Mouse (Mus musculus) C2C12 (cell line): Measurements from ENCODE around the gene Tgfa. TPM values are rescaled to one million over a fixed set of nuclear protein-coding genes. Genes with fewer than 3 reads are reported as not detected.
A peak's percentile ranks its signal among the peaks of the same experiment; 100 is the strongest.

Source experiments
- H3K27me3 ChIP-seq: one replicate; pipeline ENCODE4 v1.6.1; 2011; ENCODE audit not compliant: control insufficient read depth, insufficient read depth, insufficient read length
- H3K36me3 ChIP-seq: one replicate; pipeline ENCODE4 v1.6.1; 2011; ENCODE audit not compliant: control insufficient read depth, insufficient read depth
- H3K4me3 ChIP-seq: one replicate; pipeline ENCODE4 v1.5.1; 2011; ENCODE audit warnings: mild to moderate bottlenecking, control low read depth; ENCODE audit not compliant: poor library complexity, insufficient read depth, severe bottlenecking
- H3K79me2 ChIP-seq: one replicate; pipeline ENCODE4 v1.6.1; 2011; ENCODE audit not compliant: control insufficient read depth, insufficient read depth
- H3K79me3 ChIP-seq: one replicate; pipeline ENCODE4 v1.6.1; 2011; ENCODE audit warnings: low read depth, control low read depth
- H3ac ChIP-seq: one replicate; pipeline ENCODE3; 2011; ENCODE audit warnings: low read depth; ENCODE audit not compliant: control insufficient read depth, insufficient read length
- CEBPB ChIP-seq: IDR thresholded peaks from one replicate; pipeline ENCODE4 v1.6.1; 2011; ENCODE audit warnings: low read depth, mild to moderate bottlenecking, control low read depth, moderate library complexity
- CTCF ChIP-seq: IDR thresholded peaks from one replicate; pipeline ENCODE4 v1.5.1; 2011; ENCODE audit not compliant: control insufficient read depth, insufficient read depth, insufficient read length
- FOSL1 ChIP-seq: IDR thresholded peaks from one replicate; pipeline ENCODE4 v1.8.0; 2011; ENCODE audit warnings: mild to moderate bottlenecking, low read length; ENCODE audit not compliant: poor library complexity, insufficient read depth, severe bottlenecking
- MAX ChIP-seq: IDR thresholded peaks from one replicate; pipeline ENCODE4 v1.6.1; 2011; ENCODE audit warnings: mild to moderate bottlenecking, control low read depth
- MYOD1 ChIP-seq: IDR thresholded peaks from one replicate; pipeline ENCODE4 v1.6.1; 2011; ENCODE audit warnings: low read depth; ENCODE audit not compliant: control insufficient read depth, insufficient read length
- MYOG ChIP-seq: IDR thresholded peaks from one replicate; pipeline ENCODE4 v1.6.1; 2011; ENCODE audit not compliant: control insufficient read depth, insufficient read length; ENCODE audit errors: extremely low read depth
- USF1 ChIP-seq: IDR thresholded peaks from one replicate; pipeline ENCODE4 v1.6.1; 2011; ENCODE audit warnings: low read depth, mild to moderate bottlenecking, control low read depth, moderate library complexity
- polyA plus RNA-seq: library from polyadenylated mRNA; unstranded; fragments of >200 nt; fragmentation: generic; extraction: Trizol; gene quantifications from one replicate; pipeline ENCODE4 v1.2.1, GENCODE M21; 2012; ENCODE audit warnings: missing spikeins

The Tgfa gene
- polyA plus RNA-seq, 1 experiment: 0.54 TPM

GRCm38 (mm10) chr6:86275704-86276103, 80.7 kb downstream of the Tgfa start:
- H3K79me3 ChIP-seq: no peaks in the 10 kb centered on the region
- H3K79me2 ChIP-seq: no peaks in the 10 kb centered on the region
- TF ChIP-seq FOSL1 (no peak), MAX (no peak), MYOG (no peak), USF1 (no peak)
- no peaks in the 10 kb centered on the region for H3K36me3 ChIP-seq
- H3K4me3 ChIP-seq: no peak overlapping the region
- H3K27me3 ChIP-seq: peaks cover 7% of the 10 kb centered on the region
- no peak overlapping the region for H3ac ChIP-seq

DNA sequence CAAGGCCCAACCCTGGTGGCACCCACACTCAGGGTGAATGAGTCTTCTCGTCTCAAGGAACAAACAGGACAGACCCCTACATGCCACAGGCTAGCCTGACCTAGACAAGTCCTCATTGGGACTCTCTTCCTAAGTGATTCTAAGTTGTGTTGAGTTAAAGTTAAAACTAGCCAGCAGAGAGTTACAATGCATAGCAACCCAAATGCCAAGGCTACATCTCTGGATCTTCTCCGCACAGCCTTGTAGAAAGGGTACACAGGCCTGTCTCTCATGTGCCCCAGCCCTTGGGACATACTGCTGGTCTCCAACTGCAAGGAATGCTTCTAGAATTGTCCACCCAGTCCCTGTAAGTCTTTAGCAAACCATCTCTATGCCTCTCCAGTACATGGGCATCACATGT, 81.8 kb downstream of the Tgfa start:
- Histone ChIP-seq H3K27me3 (no peaks in the 10 kb centered on the region), H3K79me3 (no peaks in the 10 kb centered on the region), H3K4me3 (no peak overlapping the region), H3K79me2 (no peaks in the 10 kb centered on the region), H3ac (no peak overlapping the region), H3K36me3 (no peaks in the 10 kb centered on the region)
- TF ChIP-seq MYOG (no peak), CTCF (no peak), MAX (no peak), MYOD1 (no peak), USF1 (no peak), CEBPB (no peak), FOSL1 (no peak)

DNA sequence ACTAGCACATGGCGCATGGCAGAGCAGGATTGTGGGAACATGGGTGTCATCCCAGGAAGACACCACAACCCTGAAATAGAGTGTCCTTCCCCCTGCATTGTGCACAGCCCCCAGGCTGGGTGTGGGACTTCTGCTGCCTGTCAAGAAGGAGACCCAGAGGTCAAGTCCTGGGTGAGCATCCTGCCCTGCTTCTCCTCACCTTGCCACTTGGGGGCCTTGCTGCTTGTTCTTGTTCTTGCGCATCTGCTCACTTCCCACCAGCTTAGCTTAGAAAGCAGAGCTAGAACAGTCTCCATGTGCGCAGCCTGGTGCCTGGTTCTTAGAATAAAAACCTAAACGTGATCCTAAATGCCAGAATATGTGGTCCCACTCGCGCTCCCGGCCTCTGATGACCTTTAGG, 82.6 kb downstream of the Tgfa start:
- TF ChIP-seq MYOD1: no peak
- TF ChIP-seq FOSL1: no peak
- TF ChIP-seq MYOG: no peak
- no peak for TF ChIP-seq CEBPB
- TF ChIP-seq CTCF: no peak
- no peak for TF ChIP-seq MAX
- TF ChIP-seq USF1: no peak
- no peaks in the 10 kb centered on the region for H3K27me3 ChIP-seq
- no peaks in the 10 kb centered on the region for H3K36me3 ChIP-seq
- no peaks in the 10 kb centered on the region for H3K79me3 ChIP-seq
- no peak overlapping the region for H3ac ChIP-seq
- H3K4me3 ChIP-seq: no peak overlapping the region
- no peaks in the 10 kb centered on the region for H3K79me2 ChIP-seq

DNA sequence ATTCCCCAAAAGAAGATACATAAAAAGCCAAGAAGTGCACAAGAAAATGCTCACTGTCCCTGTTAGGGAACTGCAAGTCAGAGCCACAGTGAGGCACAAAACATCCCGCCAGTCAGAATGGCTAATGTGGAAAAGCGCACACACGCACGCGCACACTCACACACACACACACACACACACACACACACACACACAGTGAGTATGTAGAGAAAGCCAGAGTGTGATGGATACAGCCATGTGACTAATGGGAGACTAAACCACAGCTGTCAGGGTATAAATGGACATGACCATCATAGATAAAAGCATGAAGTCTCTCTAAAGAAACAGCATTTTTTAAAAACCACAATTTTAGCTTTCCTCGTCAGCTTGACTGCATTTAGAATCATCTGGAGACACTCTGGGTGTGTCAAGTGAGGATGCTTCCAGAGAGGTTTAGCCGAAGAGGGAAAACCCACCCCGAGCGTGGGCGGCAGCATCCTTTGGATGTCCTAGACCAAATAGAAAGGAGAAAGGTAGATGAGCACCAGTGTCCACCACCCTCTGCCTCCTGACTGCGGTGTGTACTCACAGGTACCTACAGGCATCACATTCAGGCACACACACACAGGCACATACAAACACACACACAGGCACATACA, 86.7 kb downstream of the Tgfa start:
- TF ChIP-seq FOSL1: no peak
- peak; percentile 58 for TF ChIP-seq USF1
- TF ChIP-seq CTCF: no peak
- no peak for TF ChIP-seq CEBPB
- no peak for TF ChIP-seq MYOG
- TF ChIP-seq MYOD1: peak; percentile 38
- TF ChIP-seq MAX: no peak
- Histone ChIP-seq H3K27me3 (peaks cover 10% of the 10 kb centered on the region), H3K36me3 (no peaks in the 10 kb centered on the region), H3ac (no peak overlapping the region), H3K79me2 (no peaks in the 10 kb centered on the region), H3K4me3 (no peak overlapping the region), H3K79me3 (no peaks in the 10 kb centered on the region)

- TF ChIP-seq USF1 (no peak), MAX (no peak)
- H3K27me3 ChIP-seq: no peaks in the 10 kb centered on the region
- H3ac ChIP-seq: no peak overlapping the region
- H3K79me2 ChIP-seq: no peaks in the 10 kb centered on the region
- H3K36me3 ChIP-seq: no peaks in the 10 kb centered on the region
- H3K79me3 ChIP-seq: no peaks in the 10 kb centered on the region
- H3K4me3 ChIP-seq: no peak overlapping the region
Observed at GRCm38 (mm10) chr6:86293301-86293700, 98.3 kb downstream of the Tgfa start.

DNA sequence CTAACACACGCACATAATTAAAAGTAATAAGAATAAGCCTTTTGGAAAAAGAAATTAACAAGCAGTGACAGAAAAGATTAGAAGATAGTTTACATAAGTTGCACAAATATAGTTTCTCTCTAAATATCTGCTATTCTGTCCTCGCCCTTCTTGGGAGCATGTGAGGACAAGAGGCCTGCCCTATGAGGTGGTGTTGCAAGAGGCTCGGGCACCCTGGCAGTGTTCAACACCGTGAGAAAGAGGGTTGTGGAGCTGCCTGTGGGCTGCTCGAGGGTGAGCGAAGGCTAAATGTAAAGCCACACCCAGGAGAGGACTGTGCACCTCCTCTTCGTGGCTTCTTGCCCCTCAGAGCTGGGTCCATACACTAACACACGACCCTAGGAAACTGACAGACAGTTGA, 100.4 kb downstream of the Tgfa start:
- Histone ChIP-seq H3K4me3 (no peak overlapping the region), H3K27me3 (no peaks in the 10 kb centered on the region), H3ac (no peak overlapping the region), H3K79me2 (no peaks in the 10 kb centered on the region), H3K79me3 (no peaks in the 10 kb centered on the region), H3K36me3 (no peaks in the 10 kb centered on the region)
- no peak for TF ChIP-seq CEBPB
- no peak for TF ChIP-seq MYOG
